Mouse (Mus musculus): Measurements from ENCODE around the gene Col19a1. TPM values are rescaled to one million over a fixed set of nuclear protein-coding genes. Genes with fewer than 3 reads are reported as not detected.

Gene Col19a1
- polyA plus RNA-seq, 1 experiment = not detected

GRCm38 (mm10) chr1:24511536-24511935 lies 75.7 kb downstream of the Col19a1 start:
- no peak for TF ChIP-seq GATA1 (IDR thresholded peaks at IDR 0.05; ENCODE audit: low read length)

GRCm38 (mm10) chr1:24495400-24495799 lies 91.9 kb downstream of the Col19a1 start:
- TF ChIP-seq GATA1 (IDR thresholded peaks at IDR 0.05; ENCODE audit: low read length) = no peak

GRCm38 (mm10) chr1:24484161-24484560 lies 103.1 kb downstream of the Col19a1 start:
- TF ChIP-seq GATA1 (IDR thresholded peaks at IDR 0.05; ENCODE audit: low read length) = no peak

DNA sequence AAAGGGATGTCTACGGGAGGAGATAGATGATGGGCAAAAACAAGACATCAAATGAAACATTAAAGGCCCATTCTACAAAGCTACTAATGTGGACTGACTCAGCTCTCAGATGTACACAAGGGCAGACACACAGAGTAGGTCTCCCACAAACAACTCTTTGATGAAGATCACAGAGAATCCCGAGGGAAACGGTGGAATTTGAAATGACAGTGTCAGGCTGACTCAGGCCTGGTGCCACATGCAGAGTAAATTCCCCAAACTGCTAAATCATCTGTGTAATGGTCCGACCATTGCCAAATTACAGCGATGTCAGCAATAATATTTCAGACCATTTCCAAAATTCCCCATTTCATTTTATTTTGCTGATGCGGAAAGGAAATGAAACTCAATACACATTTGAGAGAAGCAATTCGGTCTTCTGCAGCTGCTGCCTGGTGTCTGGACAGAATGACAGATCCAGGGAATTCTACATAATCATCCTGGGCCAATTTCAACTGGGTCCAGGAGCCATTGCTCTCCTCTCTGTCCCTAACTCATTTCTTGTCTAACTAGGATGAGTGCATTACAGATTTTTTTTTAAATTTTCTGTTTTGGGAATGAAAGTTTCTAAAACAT lies 116.1 kb downstream of the Col19a1 start:
- no peak for TF ChIP-seq GATA1 (IDR thresholded peaks at IDR 0.05; ENCODE audit: low read length)

- TF ChIP-seq GATA1 (IDR thresholded peaks at IDR 0.05; ENCODE audit: low read length) = no peak
Observed at GRCm38 (mm10) chr1:24470633-24471032, 116.6 kb downstream of the Col19a1 start.

DNA sequence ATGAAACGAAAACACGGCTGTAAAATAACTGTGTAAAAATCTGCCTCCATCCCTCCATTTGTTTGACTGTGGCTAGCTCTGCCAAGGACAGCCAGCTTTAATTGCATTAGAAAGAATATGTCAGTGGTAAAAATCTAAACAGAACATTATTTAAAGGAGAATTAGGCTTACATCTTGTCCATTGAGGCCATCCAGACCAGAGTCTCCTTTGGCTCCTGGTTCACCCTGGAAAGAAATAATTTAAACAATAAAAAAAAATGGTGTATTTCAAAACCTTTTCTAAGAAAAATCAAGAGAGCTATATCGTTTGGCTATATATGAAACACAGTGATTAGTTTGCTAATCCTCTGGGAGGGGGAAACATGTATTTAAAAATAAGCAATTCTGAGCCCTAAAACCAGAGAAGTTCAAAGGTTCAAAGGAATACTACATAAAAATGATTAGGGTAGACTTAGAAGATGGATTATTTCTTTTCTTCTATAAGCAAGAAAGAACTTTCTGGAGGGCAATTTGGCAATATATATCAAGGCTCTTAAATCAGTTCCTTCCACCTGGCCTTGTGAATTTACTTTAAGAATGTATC lies 125.9 kb downstream of the Col19a1 start:
- TF ChIP-seq GATA1 (IDR thresholded peaks at IDR 0.05; ENCODE audit: low read length) = no peak

- no peak for TF ChIP-seq GATA1 (IDR thresholded peaks at IDR 0.05; ENCODE audit: low read length)
Observed at GRCm38 (mm10) chr1:24458015-24458414, 129.3 kb downstream of the Col19a1 start.

DNA sequence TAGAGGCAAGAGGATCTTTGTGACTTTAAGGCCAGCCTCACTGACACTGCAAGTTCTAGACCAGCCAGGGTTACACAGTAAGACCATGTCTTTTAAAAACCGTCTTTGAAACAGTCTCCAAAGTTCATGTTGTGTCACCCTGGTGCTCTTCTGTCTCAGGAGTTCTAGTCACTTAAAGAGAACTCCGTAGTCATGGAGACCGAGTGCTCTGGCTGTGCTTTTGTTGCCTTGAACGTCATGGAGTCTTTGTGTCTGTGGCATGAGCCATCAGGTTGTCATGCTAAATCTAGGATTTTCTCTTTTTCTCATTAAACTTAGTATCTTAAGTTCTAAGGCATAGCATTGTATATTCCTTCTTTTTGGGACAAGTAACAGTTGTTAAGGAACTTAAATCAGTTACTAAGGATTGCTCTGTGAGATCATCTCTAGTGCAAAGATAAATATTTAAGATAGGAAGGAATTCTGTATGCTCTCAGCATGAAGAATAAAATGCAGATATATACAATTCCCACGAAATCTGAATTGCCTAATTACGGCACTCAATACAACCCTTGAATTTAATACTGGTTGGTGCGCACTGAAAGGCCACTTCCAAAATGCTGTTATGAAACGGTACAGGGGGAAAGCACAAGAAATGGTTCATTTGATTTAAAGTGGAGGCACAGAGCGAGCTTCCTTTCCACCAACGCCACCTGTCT lies 134.6 kb downstream of the Col19a1 start:
- TF ChIP-seq GATA1 (IDR thresholded peaks at IDR 0.05; ENCODE audit: low read length) = no peak

- TF ChIP-seq GATA1 (IDR thresholded peaks at IDR 0.05; ENCODE audit: low read length) = no peak
Observed at GRCm38 (mm10) chr1:24452159-24452558, 135.1 kb downstream of the Col19a1 start.

DNA sequence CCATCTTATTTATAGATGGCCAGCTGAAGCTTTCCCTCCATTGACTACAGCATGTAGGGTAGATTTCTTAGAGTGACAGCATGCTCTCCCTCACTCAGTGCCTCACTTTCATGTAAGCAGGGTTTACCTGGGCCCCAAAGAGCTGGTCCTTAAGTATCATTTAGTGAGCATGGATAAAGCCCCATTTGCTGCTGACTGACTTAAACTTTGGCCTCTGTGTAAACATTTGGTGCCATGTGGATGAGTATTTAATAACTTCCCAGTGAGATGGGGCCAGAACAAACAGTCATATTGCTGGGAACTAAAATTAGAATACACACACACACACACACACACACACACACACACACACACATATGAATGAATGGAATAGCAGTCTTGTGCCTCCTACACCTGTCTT lies 149.8 kb downstream of the Col19a1 start:
- no peak for TF ChIP-seq GATA1 (IDR thresholded peaks at IDR 0.05; ENCODE audit: low read length)

- no peak for TF ChIP-seq GATA1 (IDR thresholded peaks at IDR 0.05; ENCODE audit: low read length)
Observed at GRCm38 (mm10) chr1:24428306-24428705, 159.0 kb downstream of the Col19a1 start.

DNA sequence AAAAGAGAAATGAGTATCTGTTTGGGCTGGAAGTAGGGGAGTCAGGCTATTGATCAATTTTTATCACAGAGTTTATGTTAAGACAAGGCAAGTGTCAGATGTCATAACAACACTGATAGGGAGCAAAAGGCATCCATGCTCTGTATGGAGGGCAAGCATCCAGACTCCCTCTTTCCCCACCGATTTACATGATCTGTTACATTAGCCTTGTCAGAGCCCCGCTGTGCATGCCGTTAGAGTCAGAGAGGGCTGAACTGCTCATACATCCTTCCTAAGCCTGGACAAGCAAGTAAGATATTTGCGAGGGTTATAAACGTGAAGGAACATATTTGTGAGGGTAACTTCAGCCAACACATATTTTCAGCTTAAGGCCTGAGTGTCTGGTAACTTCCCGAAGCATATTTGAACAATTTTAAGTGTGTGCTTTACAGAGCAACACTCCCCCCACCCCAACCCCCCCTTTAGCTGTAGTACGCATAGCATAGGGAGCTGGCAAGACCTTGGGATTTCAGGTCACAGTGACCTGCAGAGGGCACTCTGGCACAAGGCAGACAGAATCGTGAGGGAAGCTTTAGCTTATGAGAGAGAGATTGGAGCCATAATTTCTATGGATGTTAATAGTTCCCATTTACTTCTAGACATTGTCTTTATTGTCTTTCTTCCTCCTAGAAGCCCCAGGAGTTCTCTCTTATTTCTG lies 209.0 kb downstream of the Col19a1 start:
- no peak for TF ChIP-seq GATA1 (IDR thresholded peaks at IDR 0.05; ENCODE audit: low read length)

GRCm38 (mm10) chr1:24374902-24375301 lies 212.4 kb downstream of the Col19a1 start:
- no peak for TF ChIP-seq GATA1 (IDR thresholded peaks at IDR 0.05; ENCODE audit: low read length)

- TF ChIP-seq GATA1 (IDR thresholded peaks at IDR 0.05; ENCODE audit: low read length) = no peak
Observed at GRCm38 (mm10) chr1:24373671-24374070, 213.6 kb downstream of the Col19a1 start.

DNA sequence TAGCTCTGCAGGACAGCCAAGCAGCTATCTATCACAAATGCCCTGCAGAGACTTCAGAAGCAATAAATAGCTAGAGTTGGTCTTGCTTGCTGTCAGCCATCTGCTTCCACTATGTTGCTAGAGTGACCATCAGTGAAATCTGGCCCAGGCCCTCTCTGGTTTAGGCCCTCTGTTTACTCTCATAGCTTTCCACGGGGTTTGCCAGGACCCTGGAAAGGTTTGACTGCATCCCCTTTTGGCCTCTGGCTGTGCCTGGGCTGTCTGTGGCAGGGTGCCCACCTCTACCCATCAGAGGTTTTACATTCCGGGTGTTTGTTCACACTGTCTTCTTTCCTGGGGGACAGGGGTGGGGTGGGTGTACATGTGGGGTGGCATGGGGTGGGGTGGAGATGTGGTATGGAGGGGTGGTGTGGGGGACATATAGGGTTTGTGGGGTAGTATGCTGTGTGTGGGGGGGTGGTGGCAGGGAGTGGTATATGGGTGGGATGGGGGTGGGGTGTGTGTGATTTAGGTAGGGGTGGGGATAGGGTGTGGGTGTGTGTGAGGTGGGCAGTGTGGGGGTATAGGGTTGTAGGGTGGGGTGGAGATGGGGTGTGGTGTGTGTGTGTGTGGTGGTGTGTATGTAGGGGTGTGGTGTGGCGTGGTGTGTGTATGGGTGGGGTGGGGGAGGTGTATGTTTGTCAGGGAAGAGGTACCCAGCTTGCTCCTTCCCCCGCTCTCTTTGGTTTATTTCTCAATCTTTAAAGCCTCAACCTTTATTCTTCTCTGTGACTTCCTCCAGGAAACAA lies 214.6 kb downstream of the Col19a1 start:
- TF ChIP-seq GATA1 (IDR thresholded peaks at IDR 0.05; ENCODE audit: low read length) = no peak

Measured in G1E-ER4 (cell line).